7 mouse cellular contexts compared by ENCODE assay signal in the genomic region with DNA sequence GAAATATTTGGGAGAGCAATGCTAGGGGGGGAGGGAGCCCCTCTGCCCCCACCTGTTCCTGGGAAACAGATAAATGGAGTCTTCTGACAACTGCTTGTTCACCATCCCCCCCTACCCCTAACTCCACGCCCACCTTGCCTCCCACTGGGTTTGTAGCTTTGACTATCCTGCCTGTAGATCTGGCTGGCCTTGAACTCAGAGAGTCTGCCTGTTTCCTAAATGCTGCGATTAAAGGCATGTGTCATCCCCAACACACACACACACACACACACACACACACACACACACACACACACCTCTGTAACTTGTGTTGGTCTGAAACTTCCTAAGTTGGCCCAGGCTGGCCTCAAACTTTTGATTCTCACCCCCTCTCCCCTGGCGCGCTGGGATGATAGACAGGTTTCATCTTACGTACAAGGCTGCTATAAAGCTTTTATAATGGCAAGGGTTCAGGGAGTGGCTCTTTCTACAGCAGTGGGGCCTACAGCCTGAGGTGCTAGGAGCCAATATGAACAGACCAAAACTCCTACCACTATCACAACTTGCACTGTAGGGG.
"Had no signal": no experiment of that assay in that cellular context is flagged by ENCODE, and none has a peak within 500 bp of the region (broad histone marks: within the 10 kb centered on the region; RNA-seq: fewer than 3 reads in every experiment).

No protein-coding gene starts in this region.

- H3K9ac ChIP-seq: limb, embryonic 13.5 days; liver, embryonic 13.5 days had no signal

- H3K4me2 ChIP-seq: limb, embryonic 13.5 days; liver, embryonic 13.5 days had no signal

- H3K9me3 ChIP-seq: limb, embryonic 13.5 days; liver, embryonic 13.5 days had no signal

- H3K27ac ChIP-seq: layer of hippocampus, adult 2 months; limb, embryonic 13.5 days; liver, embryonic 13.5 days; stomach, postnatal 0 days had no signal

- DNase-seq: kidney, adult 11 months; liver, embryonic 13.5 days; lung, adult 18-20 months; thymus, postnatal 4 days had no signal

- H3K4me3 ChIP-seq: layer of hippocampus, adult 2 months; limb, embryonic 13.5 days; liver, embryonic 13.5 days had no signal

- H3K36me3 ChIP-seq: limb, embryonic 13.5 days; liver, embryonic 13.5 days had no signal
